Mouse (Mus musculus) kidney, adult 2 months (tissue): Measurements from ENCODE around the gene Chrm2.

Experiments used
- CTCF ChIP-seq: fragments of 200-500 bp; conservative IDR thresholded peaks from 2 replicates; pipeline ENCODE4 v1.5.1; 2011; ENCODE audit warnings: low read depth, mild to moderate bottlenecking, control low read depth, low read length, moderate library complexity, mixed read lengths; ENCODE audit not compliant: insufficient read depth, insufficient read length
- POLR2A ChIP-seq: fragments of 200-500 bp; IDR thresholded peaks from one replicate; pipeline ENCODE4 v1.6.1; 2011; ENCODE audit warnings: low read depth, low read length, control low read depth

GRCm38 (mm10) chr6:36457015-36457414 is 69.1 kb downstream of the Chrm2 start:
- TF ChIP-seq CTCF (no peak), POLR2A (no peak)
